Mouse (Mus musculus) CH12.LX (cell line): ENCODE measurements at regions not wholly inside any gene's neighbourhood (a gene's known extent, or its start where the extent isn't known, plus 50 kb on each side); places are given as distances from the start of the nearest gene placed in this dataset.

ENCODE experiments used
- BHLHE40 ChIP-seq: IDR thresholded peaks from 2 replicates; pipeline ENCODE4 v1.6.1; 2011; ENCODE audit warnings: mild to moderate bottlenecking, low read depth, low read length, improper control_type of control experiment
- CTCF ChIP-seq, 2 experiments: IDR thresholded peaks in 1 of 2; conservative IDR thresholded peaks in 1 of 2; 2 replicates each; pipeline ENCODE4 v1.5.1; 2011 to 2012; ENCODE audit warnings: low read depth in 2 of 2, low read length in 2 of 2, improper control_type of control experiment in 1 of 2, inconsistent platforms in 1 of 2, mild to moderate bottlenecking in 1 of 2, moderate library complexity in 1 of 2
- ELF1 ChIP-seq: IDR thresholded peaks from 2 replicates; pipeline ENCODE4 v1.6.1; 2014; ENCODE audit warnings: low read depth, mild to moderate bottlenecking, inconsistent platforms, low read length, improper control_type of control experiment
- EP300 ChIP-seq: IDR thresholded peaks from 2 replicates; pipeline ENCODE4 v1.6.1; 2011; ENCODE audit warnings: low read length, improper control_type of control experiment
- ETS1 ChIP-seq: conservative IDR thresholded peaks from 2 replicates; pipeline ENCODE4 v1.6.1; 2012; ENCODE audit warnings: low read depth, mild to moderate bottlenecking, inconsistent platforms, low read length, improper control_type of control experiment, moderate library complexity
- GABPA ChIP-seq: IDR thresholded peaks from 2 replicates; pipeline ENCODE4 v1.6.1; 2012; ENCODE audit warnings: low read depth, low read length, improper control_type of control experiment, inconsistent platforms; ENCODE audit not compliant: insufficient replicate concordance
- HCFC1 ChIP-seq: IDR thresholded peaks from 2 replicates; pipeline ENCODE4 v1.6.1; 2012; ENCODE audit warnings: low read depth, mild to moderate bottlenecking, inconsistent platforms, low read length, improper control_type of control experiment
- JUND ChIP-seq: conservative IDR thresholded peaks from 2 replicates; pipeline ENCODE4 v1.6.1; 2011; ENCODE audit warnings: low read depth, low read length, improper control_type of control experiment
- MYC ChIP-seq: IDR thresholded peaks from 2 replicates; pipeline ENCODE4 v1.6.1; 2011; ENCODE audit warnings: low read depth, mild to moderate bottlenecking, improper control_type of control experiment, low read length
- PAX5 ChIP-seq: IDR thresholded peaks from 2 replicates; pipeline ENCODE4 v1.6.1; 2012; ENCODE audit warnings: low read length, inconsistent platforms, mixed read lengths
- POLR2A ChIP-seq: IDR thresholded peaks from 2 replicates; pipeline ENCODE4 v1.6.1; 2011; ENCODE audit warnings: low read depth, mild to moderate bottlenecking, improper control_type of control experiment, low read length
- POLR2AphosphoS2 ChIP-seq: IDR thresholded peaks from 2 replicates; pipeline ENCODE4 v1.6.1; 2011; ENCODE audit warnings: low read depth, low read length, improper control_type of control experiment
- USF2 ChIP-seq: conservative IDR thresholded peaks from 2 replicates; pipeline ENCODE4 v1.6.1; 2011; ENCODE audit warnings: low read depth, low read length, improper control_type of control experiment
- ZNF384 ChIP-seq: IDR thresholded peaks from 2 replicates; pipeline ENCODE4 v1.6.1; 2012; ENCODE audit warnings: low read depth, low read length, improper control_type of control experiment, inconsistent platforms

DNA sequence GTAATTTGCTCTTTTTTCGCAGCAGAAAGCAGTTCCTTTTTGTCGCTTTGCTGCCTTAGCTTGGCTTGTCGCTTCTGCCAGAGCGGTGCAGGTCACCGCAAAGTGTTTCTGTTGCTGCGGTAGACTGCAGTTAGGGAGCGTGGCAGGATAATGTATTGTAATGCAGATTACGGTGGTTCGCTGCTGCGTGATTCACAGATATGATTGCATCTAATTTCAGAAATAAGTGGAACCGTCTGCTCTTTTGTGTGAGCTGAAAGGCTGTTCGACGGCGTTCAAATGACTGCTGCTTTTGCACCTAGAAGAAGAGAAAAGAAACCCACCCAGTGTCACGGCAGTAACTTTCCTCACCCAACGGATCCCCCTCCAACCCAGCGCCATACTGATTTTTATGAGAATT lies 104.7 kb upstream of the Satb2 start:
- TF ChIP-seq BHLHE40 (no peak), POLR2A (no peak), MYC (no peak), PAX5 (no peak), USF2 (no peak), CTCF (conservative IDR thresholded peaks at IDR 0.05 in 1 of 2, IDR thresholded peaks at IDR 0.05 in 1 of 2; ENCODE audit: low read depth in 2 of 2, low read length in 2 of 2) (no peak), JUND (no peak), ELF1 (no peak), HCFC1 (no peak), POLR2AphosphoS2 (no peak), ETS1 (no peak), GABPA (no peak), ZNF384 (no peak), EP300 (no peak)
